Mouse (Mus musculus): ENCODE data around the gene Alpk3. TPM values are rescaled to one million over a fixed set of nuclear protein-coding genes. Genes with fewer than 3 reads are reported as not detected.

Gene Alpk3
- polyA plus RNA-seq (2015; fragmentation: Nextera tagmentation; extraction: Ambion mirVana) = 0.10 and 0.18 TPM in 2 replicates

DNA sequence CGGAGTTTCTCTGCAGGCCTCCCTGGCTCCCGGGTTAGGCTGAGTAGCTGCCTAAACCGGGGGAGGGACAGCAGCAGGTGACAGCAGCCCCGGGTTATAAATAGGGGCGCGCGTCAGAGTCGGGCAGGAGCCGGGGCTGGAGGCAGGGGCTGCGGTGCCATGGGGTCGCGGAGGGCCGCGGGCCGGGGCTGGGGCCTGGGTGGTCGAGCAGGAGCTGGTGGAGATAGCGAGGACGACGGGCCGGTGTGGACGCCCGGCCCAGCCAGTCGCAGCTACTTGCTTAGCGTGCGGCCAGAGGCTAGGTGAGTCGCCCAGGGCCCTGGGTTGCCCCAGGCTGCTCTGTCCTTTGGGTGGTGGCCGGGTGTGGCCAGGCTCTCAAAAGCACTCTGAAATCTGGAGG, at the start of gene Alpk3:
Alpk3 (plus strand) TSS at position 130 of the 400 bp plus-strand sequence.

DNA sequence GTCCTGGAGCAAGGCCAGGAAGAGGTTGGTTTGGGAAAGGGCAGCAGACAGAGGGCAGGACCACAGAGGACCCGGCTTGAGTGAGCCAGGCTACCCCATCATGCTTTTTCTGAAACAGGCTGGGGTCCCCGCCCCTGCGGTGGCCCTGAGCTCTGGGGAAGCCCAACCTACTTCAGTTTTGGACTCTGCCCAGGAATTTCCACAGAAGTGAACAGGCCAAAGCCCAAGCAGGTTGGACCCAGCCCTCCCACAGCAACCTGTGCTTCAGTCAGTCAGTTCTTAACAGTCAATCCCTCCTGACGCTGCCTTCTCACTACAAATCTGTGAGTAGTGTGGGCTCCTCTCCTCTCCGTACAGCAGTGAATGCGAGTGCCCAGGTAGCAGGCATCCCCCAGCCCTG, 57.2 kb downstream of the Alpk3 start, which contains the start of gene Slc28a1:
Slc28a1 (plus strand) TSS at position 245 of the 400 bp plus-strand sequence.

Other genes starting within 250 kb of the Alpk3 start
- gene Iqgap1, start 231.6 kb upstream of the Alpk3 start, polyA plus RNA-seq (2015; fragmentation: Nextera tagmentation; extraction: Ambion mirVana) = 40.2 and 52.3 TPM in 2 replicates
- gene Zscan2, start 196.7 kb upstream of the Alpk3 start, polyA plus RNA-seq (2015; fragmentation: Nextera tagmentation; extraction: Ambion mirVana) = 0.48 and 0.82 TPM in 2 replicates
- gene Wdr73, start 156.3 kb upstream of the Alpk3 start, polyA plus RNA-seq (2015; fragmentation: Nextera tagmentation; extraction: Ambion mirVana) = 20.4 and 20.7 TPM in 2 replicates
- 5.9 and 9.1 TPM in 2 replicates for gene Nmb, start 152.5 kb upstream of the Alpk3 start, polyA plus RNA-seq (2015; fragmentation: Nextera tagmentation; extraction: Ambion mirVana)
- 100 and 102 TPM in 2 replicates for gene Sec11a, start 109.8 kb upstream of the Alpk3 start, polyA plus RNA-seq (2015; fragmentation: Nextera tagmentation; extraction: Ambion mirVana)
- gene Zfp592, start 63.9 kb upstream of the Alpk3 start, polyA plus RNA-seq (2015; fragmentation: Nextera tagmentation; extraction: Ambion mirVana) = 6.3 and 6.7 TPM in 2 replicates
- gene Slc28a1, start 57.2 kb downstream of the Alpk3 start, polyA plus RNA-seq (2015; fragmentation: Nextera tagmentation; extraction: Ambion mirVana) = 0.06 and 0.13 TPM in 2 replicates
- gene Pde8a, start 156.0 kb downstream of the Alpk3 start, polyA plus RNA-seq (2015; fragmentation: Nextera tagmentation; extraction: Ambion mirVana) = 2.9 and 3.7 TPM in 2 replicates